Mouse (Mus musculus) megakaryocyte, embryonic 14.5 days (primary cell): ENCODE measurements at regions not wholly inside any gene's neighbourhood (a gene's known extent, or its start where the extent isn't known, plus 50 kb on each side); places are given as distances from the start of the nearest gene placed in this dataset.
"Not testable (repeated sequence)": the region's sequence is repeated elsewhere in the genome, so short reads cannot be mapped to it uniquely, and the experiment has no call there.

Experiments
- H3K27me3 ChIP-seq: replicated peaks from 2 replicates; pipeline ENCODE3; 2012; ENCODE audit warnings: inconsistent platforms
- H3K36me3 ChIP-seq: replicated peaks from 2 replicates; pipeline ENCODE3; 2012; ENCODE audit warnings: low read length, inconsistent platforms, mixed read lengths
- H3K4me1 ChIP-seq: 2 replicates; pipeline ENCODE4 v1.6.1; 2012; ENCODE audit warnings: inconsistent platforms
- H3K4me3 ChIP-seq: replicated peaks from 2 replicates; pipeline ENCODE3; 2012; ENCODE audit warnings: moderate library complexity, mild to moderate bottlenecking, inconsistent platforms
- H3K9me3 ChIP-seq: 2 replicates; pipeline ENCODE4 v1.6.1; 2012; ENCODE audit warnings: inconsistent platforms
- FLI1 ChIP-seq: IDR thresholded peaks from 2 replicates; pipeline ENCODE4 v1.6.1; 2012; ENCODE audit warnings: low read length, inconsistent platforms, mixed read lengths
- GATA1 ChIP-seq: IDR thresholded peaks from 3 replicates; pipeline ENCODE4 v1.6.1; 2012; ENCODE audit warnings: mixed read lengths, low read length, inconsistent platforms, borderline replicate concordance

DNA sequence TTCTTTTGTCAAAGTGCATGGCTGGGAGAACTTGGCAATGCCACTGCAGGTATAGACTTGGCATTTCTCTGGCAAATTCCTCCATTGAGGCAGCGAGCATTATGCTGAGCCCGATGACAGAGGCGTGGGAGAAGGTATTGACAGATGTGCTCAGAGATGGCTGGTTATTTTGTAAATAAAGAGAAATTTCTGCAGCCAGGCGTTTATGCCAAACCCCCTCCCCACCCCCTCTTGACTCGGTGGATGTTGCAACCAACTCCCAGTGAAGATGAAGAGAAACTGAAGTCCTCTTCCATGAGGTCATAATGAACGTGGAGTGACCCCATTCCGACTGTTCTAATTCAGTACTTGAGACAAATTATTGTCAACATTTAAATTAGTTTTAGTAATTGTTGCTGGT is 97.0 kb downstream of the 1700129C05Rik start:
- Histone ChIP-seq H3K9me3 (peaks cover 12% of the 10 kb centered on the region), H3K4me1 (no peaks in the 10 kb centered on the region), H3K4me3 (no peak overlapping the region), H3K27me3 (no peaks in the 10 kb centered on the region), H3K36me3 (no peaks in the 10 kb centered on the region)
- TF ChIP-seq GATA1 (no peak), FLI1 (no peak)

DNA sequence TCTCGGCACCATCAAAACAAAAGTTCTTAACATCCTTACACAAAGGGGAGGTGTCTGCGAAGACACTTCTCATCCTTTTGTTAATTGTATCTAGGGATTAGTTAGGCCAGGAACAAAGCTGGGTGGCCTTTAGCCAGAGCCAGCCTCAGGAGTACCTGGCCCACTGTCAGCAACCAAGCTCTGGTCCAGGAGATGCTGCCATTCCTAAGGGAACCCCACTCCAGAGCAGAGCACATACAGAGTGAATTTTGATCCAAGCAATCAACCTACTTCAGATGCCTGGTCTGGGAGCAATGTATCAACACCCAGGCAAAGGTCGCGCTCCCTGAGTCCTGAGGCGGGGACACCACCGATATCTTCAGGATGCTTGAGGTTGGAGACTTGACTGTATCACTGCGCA is 97.5 kb downstream of the 1700129C05Rik start:
- Histone ChIP-seq H3K36me3 (no peaks in the 10 kb centered on the region), H3K4me3 (no peak overlapping the region), H3K9me3 (peaks cover 12% of the 10 kb centered on the region), H3K4me1 (no peaks in the 10 kb centered on the region), H3K27me3 (no peaks in the 10 kb centered on the region)
- TF ChIP-seq FLI1: no peak
- TF ChIP-seq GATA1: no peak

DNA sequence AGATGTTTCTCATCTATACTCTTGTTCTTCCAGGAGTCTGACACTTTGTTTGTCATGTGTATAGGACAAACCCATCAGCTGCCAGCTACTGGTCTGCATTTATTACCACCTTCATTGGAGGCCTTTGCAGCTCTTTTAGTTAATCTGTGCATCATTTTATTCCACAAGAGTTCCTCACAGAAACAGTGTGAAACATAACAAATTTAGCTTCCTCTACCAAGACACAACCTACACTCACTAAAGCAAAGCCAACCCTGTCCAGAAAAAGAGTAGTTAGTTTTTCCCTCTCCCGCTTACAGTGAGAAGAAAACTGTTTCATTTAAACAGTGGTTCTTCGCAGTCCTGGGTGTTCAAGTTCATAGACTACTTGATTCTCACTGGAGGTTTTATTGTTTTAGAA is 100.5 kb downstream of the 1700129C05Rik start:
- no peak for TF ChIP-seq GATA1
- no peak for TF ChIP-seq FLI1
- Histone ChIP-seq H3K4me3 (no peak overlapping the region), H3K27me3 (no peaks in the 10 kb centered on the region), H3K9me3 (peaks cover 8% of the 10 kb centered on the region), H3K4me1 (no peaks in the 10 kb centered on the region), H3K36me3 (no peaks in the 10 kb centered on the region)

DNA sequence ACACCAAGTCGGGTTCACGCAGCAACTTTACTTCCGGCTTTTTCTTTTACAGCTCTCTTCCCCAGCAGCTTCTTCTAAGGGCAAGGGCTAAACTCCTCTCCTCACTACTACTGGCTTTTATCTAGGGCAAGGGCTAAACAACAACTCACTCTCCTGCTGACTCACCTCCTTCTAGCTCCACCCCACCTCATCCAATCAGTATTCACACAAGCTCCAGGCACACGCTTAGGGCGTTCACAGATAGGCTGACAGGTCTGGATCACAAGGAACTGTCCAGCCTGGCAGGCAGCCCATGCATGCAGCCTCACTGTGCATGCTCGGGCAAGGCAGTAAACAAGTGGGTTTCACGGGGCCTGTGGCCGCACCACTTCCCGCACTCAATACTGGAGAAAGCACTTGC is 116.9 kb downstream of the 1700129C05Rik start:
- not testable (repeated sequence) for H3K27me3 ChIP-seq, H3K36me3 ChIP-seq, H3K4me3 ChIP-seq, H3K4me1 ChIP-seq
- peaks cover 14% of the 10 kb centered on the region for H3K9me3 ChIP-seq

DNA sequence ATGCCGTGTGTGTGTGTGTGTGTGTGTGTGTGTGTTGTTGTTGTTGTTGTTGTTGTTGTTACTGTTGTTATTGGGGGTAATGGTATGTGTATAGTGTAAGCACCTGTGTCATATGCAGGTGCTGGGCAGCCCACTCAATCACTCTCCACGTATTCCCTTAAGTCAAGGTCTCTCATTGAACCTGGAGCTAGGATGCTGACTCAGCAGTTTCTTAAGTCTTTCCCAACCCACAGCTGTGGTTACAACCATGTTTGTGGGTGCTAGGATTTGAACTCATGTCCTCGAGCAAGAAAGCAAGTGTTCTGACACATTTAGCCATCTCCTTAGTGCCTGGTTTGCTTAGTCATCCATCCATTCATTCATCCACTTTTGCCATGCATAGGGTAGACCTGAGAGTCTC is 133.2 kb downstream of the 1700129C05Rik start:
- Histone ChIP-seq H3K4me1 (no peaks in the 10 kb centered on the region), H3K4me3 (no peak overlapping the region), H3K36me3 (no peaks in the 10 kb centered on the region), H3K9me3 (peaks cover 17% of the 10 kb centered on the region), H3K27me3 (no peaks in the 10 kb centered on the region)
- no peak for TF ChIP-seq GATA1
- TF ChIP-seq FLI1: no peak

DNA sequence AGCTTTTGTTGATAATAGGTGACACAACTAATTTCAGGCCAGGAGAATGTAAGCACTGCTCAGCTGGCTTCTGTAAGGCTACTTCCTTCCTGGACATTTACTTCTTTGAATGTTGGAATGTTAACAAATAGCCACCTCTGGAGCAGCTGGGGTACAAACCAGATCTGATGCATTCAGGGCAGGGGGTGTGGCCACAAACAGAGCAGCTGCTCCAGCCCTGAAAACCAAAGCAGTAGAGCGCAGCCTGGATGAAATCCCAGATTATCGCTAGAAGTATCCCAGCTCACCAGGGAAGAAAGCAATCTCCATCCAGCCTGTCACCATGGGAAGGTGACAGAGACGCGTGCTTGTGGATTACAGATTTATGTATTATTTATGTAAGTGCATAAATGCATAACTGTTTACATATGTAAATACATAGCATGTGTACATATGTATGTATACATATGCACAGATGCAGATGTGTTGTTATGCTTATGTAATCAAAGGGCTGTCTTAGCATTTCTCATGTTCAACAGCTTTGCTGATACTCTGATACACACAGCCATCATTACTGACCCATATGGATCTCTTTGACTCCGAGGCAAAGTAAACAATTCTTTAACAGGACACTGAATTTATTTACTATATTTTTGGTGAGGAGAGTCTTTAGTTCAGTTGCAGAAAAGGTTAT is 143.5 kb downstream of the 1700129C05Rik start:
- no peaks in the 10 kb centered on the region for H3K36me3 ChIP-seq
- H3K9me3 ChIP-seq: peaks cover 10% of the 10 kb centered on the region
- no peak overlapping the region for H3K4me3 ChIP-seq
- no peaks in the 10 kb centered on the region for H3K4me1 ChIP-seq
- no peaks in the 10 kb centered on the region for H3K27me3 ChIP-seq
- TF ChIP-seq FLI1 (no peak), GATA1 (no peak)

DNA sequence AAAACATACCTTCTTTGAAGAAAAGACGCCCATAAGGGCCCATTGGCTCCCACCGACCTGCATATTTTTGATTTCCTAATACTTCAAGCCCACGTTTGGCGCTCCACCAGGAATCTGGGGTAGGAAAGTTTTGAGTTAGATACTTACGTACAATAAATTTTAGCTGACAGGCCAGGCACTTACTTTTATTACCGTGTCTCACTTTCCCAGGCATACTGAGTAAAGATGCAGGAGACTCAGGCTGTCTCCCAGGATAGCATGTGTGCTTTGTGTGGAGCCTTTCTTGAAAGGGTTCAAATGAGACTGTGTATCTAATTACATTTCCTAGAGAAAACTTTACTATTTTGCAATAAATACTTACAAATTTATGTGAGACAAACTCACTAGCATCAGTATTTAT is 147.7 kb downstream of the 1700129C05Rik start:
- Histone ChIP-seq H3K27me3 (no peaks in the 10 kb centered on the region), H3K36me3 (no peaks in the 10 kb centered on the region), H3K9me3 (peaks cover 20% of the 10 kb centered on the region), H3K4me3 (no peak overlapping the region), H3K4me1 (no peaks in the 10 kb centered on the region)
- TF ChIP-seq FLI1: no peak
- no peak for TF ChIP-seq GATA1

DNA sequence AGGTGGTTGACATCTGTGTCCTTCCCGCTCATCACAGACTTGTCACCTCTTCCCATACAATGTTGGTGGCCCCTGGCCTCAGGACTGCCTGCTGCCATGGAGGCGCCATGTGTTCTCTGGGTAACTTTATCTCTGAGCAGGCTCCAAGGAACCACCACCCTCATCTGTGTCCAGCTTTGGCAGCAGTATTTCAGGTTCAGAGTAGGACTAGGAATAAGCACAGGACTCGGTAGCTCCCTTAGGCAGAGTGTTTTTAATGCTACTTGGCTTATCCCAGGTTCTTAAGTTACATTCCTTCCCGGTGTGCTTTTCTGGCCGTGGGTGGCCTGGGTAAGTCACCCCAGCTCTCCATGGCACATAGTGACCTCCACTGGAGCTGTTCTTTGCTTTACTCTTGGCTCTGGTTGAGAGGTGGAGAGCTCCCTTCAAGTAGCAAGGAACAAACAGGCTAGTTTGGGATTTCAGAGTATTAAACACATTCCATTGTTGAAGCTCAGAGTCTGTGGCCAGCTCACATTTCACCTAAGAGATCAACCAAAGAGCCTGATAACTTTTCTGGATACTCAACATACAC is 153.0 kb downstream of the 1700129C05Rik start:
- no peaks in the 10 kb centered on the region for H3K36me3 ChIP-seq
- H3K9me3 ChIP-seq: peaks cover 19% of the 10 kb centered on the region; the same call in 1 of the 2 replicates
- no peaks in the 10 kb centered on the region for H3K4me1 ChIP-seq
- TF ChIP-seq FLI1 (no peak), GATA1 (no peak)
- no peak overlapping the region for H3K4me3 ChIP-seq
- H3K27me3 ChIP-seq: no peaks in the 10 kb centered on the region

DNA sequence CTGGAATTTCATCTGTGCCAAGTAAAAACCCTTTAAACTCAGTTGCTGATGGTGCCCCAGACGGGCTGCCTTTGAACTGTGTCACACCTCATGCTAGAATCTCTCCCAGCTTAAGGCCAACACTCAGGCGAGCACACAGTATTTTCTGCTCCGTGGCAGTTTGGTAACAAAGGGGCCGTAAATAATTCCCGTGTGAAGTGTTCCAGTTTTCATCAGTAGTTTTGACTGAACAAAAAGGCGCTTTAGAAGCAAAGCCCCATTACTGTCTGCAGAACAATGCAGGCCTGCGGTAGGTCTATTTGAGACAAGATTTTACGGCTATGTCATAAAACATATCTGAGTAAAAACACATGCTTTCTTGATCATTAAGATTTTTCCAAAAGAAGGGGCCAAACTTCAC is 155.0 kb downstream of the 1700129C05Rik start:
- Histone ChIP-seq H3K4me1 (no peaks in the 10 kb centered on the region), H3K36me3 (no peaks in the 10 kb centered on the region), H3K9me3 (peaks cover 16% of the 10 kb centered on the region; the same call in 1 of the 2 replicates), H3K27me3 (no peaks in the 10 kb centered on the region), H3K4me3 (no peak overlapping the region)
- TF ChIP-seq FLI1: no peak
- TF ChIP-seq GATA1: no peak

DNA sequence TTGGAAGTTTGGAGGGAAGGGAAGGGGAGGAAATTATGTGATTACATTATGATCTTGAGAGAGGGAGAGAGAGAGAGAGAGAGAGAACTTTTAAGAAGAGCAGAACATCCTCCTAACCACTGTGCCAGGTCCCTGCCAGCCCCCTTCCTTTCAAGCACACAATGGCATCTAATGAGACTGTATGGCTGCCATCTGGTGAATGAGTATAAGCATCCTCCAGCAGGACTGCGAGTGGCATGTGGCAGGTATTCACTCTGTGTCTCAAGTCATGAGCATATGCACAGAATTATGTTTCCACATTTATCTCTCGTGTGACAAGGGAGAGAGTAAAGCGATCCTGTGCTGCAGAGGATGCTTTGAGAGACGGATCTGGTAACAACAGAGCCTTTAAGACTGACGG is 156.9 kb downstream of the 1700129C05Rik start:
- H3K27me3 ChIP-seq: no peaks in the 10 kb centered on the region
- no peak overlapping the region for H3K4me3 ChIP-seq
- no peaks in the 10 kb centered on the region for H3K36me3 ChIP-seq
- H3K9me3 ChIP-seq: peaks cover 8% of the 10 kb centered on the region; the same call in 1 of the 2 replicates
- H3K4me1 ChIP-seq: no peaks in the 10 kb centered on the region
- TF ChIP-seq GATA1: no peak

DNA sequence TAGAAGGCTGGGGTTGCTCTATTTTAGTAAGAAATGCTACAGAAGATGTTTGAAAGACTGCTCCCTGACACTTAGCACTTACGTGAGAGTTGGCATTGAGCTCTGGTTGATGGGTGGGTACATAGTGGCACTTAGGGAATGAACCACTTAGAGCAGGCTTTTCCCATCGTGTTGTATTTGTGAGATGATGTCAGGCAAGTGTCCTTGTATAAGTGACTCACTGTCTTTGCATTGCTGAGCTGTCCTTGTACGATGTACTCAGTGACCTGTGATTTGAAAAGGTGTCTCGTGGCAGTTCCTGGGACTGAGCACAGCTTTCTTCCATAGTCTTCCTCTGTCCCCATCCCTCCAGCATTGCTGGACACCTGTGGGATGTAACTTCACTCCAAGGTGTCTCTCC is 165.9 kb downstream of the 1700129C05Rik start:
- Histone ChIP-seq H3K4me1 (no peaks in the 10 kb centered on the region), H3K4me3 (no peak overlapping the region), H3K36me3 (no peaks in the 10 kb centered on the region), H3K9me3 (peaks cover 8% of the 10 kb centered on the region), H3K27me3 (no peaks in the 10 kb centered on the region)
- no peak for TF ChIP-seq GATA1
- TF ChIP-seq FLI1: no peak
